Mouse (Mus musculus) urinary bladder, postnatal 4 days (tissue): ENCODE results near the gene Clcc1.
"Not testable (repeated sequence)": the region's sequence is repeated elsewhere in the genome, so short reads cannot be mapped to it uniquely, and the experiment has no call there.

Experiments used
- DNase-seq, 2 experiments: peaks; one replicate each; pipeline ENCODE4 v3.0.0; 2021 to 2022; ENCODE audit warnings: low spot score in 2 of 2

The Clcc1 gene

DNA sequence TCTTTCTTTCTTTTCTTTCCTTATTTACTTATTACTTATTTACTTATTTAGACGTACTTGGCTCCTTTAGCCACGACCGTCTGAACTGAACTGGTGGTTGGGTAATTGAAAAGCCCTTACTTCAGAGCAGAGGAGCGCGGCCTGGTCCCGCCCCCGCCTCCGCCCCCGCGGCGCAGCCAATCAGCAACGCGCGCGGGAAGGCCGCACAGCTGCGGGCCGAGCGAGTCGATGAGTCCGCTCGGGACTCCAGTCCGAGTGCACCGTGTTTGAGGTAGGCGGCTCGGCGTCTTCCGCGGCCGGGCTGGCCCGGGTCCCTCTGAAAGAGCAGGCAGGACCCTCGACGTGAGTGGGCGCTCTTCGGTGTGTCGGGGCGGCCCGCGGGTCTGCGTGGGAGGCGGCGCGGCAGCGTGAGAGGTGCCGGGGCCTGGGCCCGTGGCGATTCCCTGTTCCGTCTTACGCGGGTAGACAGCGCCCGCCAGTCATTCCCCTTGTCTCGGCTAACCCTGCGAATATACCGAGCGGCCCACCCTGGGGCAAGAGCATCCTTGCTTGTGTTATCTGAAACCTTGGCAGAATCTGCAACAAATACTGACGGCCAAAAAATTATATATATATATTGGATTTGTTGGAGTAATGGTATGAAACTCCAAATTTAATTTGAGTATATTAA lies at the start of gene Clcc1:
Gene Clcc1 (plus strand): TSS at position 204 of the 670 bp plus-strand sequence.
- peak; percentile 94 to 95 for DNase-seq

- DNase-seq, result no peak
Observed at GRCm38 (mm10) chr3:108608906-108609305, 44.8 kb upstream of the Clcc1 start.

- DNase-seq, result no peak
Observed at GRCm38 (mm10) chr3:108634761-108635160, 19.0 kb upstream of the Clcc1 start.

GRCm38 (mm10) chr3:108639412-108639811 lies 14.3 kb upstream of the Clcc1 start:
- DNase-seq, result no peak

DNA sequence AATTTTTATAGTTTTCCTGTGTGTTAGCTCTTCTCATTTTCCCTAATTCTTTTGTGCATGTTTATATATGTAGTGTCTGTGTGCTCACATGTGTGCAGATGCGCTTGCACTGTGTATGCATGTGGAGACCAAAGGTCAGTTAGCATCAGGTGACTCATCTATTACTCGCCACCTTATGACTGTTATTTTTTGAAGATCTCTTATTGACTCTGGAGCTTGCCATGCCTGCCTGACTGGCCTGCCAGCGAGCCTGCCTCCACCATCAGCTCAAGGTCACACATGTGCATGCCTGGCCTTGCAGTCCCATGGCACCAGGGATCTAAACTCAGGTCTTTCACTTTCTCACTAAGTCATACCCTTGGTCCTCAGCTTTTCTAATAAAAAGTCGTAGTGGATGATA lies 12.7 kb upstream of the Clcc1 start:
- DNase-seq, result no peak

- no peak for DNase-seq
Observed at GRCm38 (mm10) chr3:108644856-108645255, 8.9 kb upstream of the Clcc1 start.

- DNase-seq, result no peak
Observed at GRCm38 (mm10) chr3:108646036-108646435, 7.7 kb upstream of the Clcc1 start.

DNA sequence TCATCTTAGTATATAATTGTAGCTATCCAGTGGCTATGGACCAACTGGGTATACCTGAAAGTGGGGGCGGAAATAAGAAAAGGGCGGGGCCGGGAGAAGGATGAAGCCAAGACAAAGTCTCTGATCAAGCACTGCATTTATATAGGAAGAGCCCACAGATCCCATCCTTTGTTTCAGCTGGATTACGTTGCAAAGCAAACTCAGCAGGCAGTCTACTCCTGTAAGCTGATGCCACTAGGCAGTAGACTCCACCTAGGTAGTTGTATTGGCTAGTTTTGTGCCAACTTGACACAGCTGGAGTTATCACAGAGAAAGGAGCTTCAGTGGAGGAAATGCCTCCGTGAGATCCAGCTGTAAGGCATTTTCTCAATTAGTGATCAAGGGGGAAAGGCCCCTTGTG lies 6.0 kb upstream of the Clcc1 start:
- DNase-seq, result not testable (repeated sequence)

DNA sequence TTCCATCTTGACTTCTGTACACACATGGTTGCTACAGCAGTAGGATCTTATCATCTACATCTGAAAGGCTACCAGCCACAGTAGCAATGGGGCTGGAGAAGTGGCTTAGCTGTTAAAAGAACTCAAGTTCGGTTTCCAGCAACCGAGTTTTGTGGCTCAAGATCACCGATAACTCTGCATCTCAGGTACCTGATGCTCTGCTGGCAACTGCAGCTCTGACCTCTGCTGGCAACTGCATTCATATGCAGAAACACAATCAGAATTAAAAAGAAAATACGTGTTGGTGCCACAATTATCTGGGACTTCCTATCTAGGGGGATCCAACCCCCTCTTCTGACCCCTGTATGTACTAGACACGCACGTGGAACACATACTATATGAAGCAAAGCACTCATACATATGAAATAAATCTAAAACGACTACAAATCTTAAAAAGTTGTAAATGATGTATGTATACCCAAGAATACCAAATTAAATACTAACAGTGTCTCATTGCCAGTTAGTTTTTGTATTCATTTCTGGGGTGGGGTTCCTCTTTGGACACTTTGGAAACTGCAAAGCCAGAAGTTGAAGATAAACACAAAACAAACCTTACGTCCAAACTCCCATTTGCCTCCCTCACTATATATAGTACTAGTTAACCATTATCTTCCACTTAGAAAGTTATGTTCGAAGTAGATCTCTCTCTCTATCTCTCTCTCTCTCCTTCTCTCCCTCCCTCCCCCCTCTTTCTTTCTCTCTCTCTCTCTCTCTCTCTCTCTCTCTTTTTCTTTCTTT lies 659 bp upstream of the Clcc1 start:
- no peak for DNase-seq

GRCm38 (mm10) chr3:108654566-108654965 lies 853 bp downstream of the Clcc1 start:
- DNase-seq, result no peak

DNA sequence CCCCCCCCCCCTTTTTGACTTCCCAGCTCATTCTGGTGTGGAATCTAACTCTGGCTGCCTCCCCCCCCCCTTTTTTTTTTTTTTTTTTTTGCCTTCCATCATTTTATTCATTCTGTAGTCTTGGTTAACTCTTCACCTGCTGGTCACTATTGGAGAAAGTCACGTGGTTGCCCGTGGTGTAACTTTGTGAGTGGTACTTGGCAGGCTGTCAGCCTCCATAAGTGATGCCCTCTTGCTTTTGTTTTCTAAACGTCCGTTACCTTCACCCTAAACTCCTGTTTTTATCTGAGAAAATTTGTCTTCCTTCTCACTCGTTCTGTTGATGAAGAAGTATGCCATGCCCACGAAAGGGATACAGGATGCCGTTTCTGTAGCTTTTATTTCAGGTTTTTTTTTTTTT lies 1.8 kb downstream of the Clcc1 start:
- no peak for DNase-seq

DNA sequence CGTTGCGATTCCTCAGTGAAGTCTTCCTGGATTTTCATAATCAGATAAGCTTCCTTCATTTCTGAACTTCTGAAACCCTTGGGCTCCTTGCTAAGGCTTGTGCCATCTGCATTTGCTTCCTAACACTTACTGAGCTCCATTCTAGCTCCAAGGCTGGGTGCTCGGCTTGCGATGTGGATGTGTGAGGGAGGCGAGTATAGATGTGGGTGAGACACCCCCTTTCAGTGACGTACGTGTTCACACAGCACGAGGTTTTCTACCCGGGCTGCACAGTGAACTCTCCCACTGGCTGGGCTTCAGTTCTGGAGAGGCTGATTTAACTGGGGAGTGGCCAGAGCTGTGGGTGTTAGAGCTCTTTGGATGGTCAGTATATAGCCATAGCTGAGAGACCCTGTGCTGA lies 4.9 kb downstream of the Clcc1 start:
- no peak for DNase-seq

- no peak for DNase-seq
Observed at GRCm38 (mm10) chr3:108660941-108661340, 7.2 kb downstream of the Clcc1 start.

- DNase-seq, result no peak
Observed at GRCm38 (mm10) chr3:108676616-108677015, 22.9 kb downstream of the Clcc1 start.

GRCm38 (mm10) chr3:108681004-108681403 lies 27.3 kb downstream of the Clcc1 start:
- no peak for DNase-seq

DNA sequence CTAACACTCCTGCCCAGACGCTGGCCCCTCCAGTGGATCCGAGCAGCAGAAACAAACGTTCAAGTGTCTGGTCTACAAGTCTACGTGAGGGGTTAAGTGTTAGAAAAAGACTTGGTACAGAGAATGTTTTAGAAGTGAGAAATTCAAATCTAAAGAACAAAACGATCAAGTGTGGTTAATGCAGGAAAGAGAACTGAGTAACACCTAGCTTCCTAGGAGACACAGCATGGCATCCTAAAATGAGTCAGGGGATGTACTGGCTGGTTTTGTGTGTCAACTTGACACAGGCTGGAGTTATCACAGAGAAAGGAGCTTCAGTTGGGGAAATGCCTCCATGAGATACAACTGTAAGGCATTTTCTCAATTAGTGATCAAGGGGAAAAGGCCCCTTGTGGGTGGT lies 29.9 kb downstream of the Clcc1 start:
- not testable (repeated sequence) for DNase-seq

- no peak for DNase-seq
Observed at GRCm38 (mm10) chr3:108685701-108686100, 32.0 kb downstream of the Clcc1 start.

DNA sequence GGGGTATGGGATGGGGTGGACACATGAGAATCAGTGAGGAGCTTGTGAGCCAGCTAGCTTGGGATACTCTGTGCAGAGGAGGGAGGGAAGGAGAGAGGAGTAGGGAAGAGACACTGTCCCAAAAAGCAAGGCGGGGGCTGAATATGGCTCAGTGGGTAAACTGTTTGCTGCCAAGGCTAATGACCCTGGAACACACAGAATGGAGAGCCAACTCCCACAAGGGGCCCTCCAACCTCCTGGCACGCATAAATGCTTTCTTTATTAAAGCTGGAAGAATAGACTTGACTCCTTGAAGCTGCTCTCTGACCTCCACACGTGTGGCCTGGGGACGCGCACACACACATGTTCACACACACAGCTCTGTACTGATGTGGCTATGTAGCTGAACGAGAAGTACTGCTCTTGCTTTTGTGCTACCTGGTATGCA lies 35.3 kb downstream of the Clcc1 start:
- DNase-seq, result no peak

- DNase-seq, result no peak
Observed at GRCm38 (mm10) chr3:108689446-108689845, 35.7 kb downstream of the Clcc1 start.

GRCm38 (mm10) chr3:108689979-108690378 lies 36.3 kb downstream of the Clcc1 start:
- DNase-seq, result no peak

- no peak for DNase-seq
Observed at GRCm38 (mm10) chr3:108694321-108694720, 40.6 kb downstream of the Clcc1 start.

GRCm38 (mm10) chr3:108698662-108699061 lies 44.9 kb downstream of the Clcc1 start:
- no peak for DNase-seq

GRCm38 (mm10) chr3:108699786-108700185 lies 46.1 kb downstream of the Clcc1 start:
- no peak for DNase-seq
